Mouse (Mus musculus): ENCODE measurements at regions not wholly inside any gene's neighbourhood (a gene's known extent, or its start where the extent isn't known, plus 50 kb on each side); places are given as distances from the start of the nearest gene placed in this dataset.

DNA sequence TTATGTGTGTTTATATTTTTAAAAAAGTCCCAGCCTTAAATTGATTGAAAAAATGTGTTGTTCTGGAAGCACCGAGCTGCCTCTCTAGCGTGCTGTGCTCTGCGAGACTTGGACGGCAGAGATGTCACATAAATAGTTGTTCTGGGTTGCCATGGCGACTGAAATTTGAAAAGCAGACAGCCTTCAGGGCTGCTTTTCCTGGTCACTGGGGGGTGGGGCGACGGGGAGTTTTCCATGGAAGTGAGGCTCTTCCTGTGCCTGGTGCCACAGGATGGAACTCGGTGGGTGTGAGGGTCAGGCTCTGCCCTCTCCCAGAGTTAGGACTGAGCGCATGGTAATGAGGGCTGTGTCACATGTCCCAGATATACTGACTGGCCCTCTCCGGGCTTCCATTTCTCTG is 84.7 kb upstream of the Gm26897 start:
- TF ChIP-seq TAL1 (IDR thresholded peaks at IDR 0.05; ENCODE audit: low read length) (no peak), GATA1 (IDR thresholded peaks at IDR 0.05; ENCODE audit: low read length) (no peak)
